8 mouse cellular contexts compared by ENCODE assay signal in genomic region chr2:102549611-102550266, GRCm38 (mm10). TPM values are rescaled to one million over a fixed set of nuclear protein-coding genes. Genes with fewer than 3 reads are reported as not detected.
DNase-seq lines count a peak whose midpoint lies in the region; ATAC-seq and TF ChIP-seq lines count a peak whose summit lies in the region.

Gene Pamr1 (plus strand): TSS chr2:102550012.

- DNase-seq in Patski (ENCODE audit: low read depth, low spot score): no peak
- peak; percentile 9 for DNase-seq in cerebellum, adult 8-10 months
- DNase-seq in forebrain, postnatal 0 days: peak; percentile 34
- DNase-seq in limb, embryonic 14.5 days (ENCODE audit: low spot score): peak; percentile 70
- peak; percentile 21 for DNase-seq in midbrain, postnatal 0 days (ENCODE audit: low spot score)
- DNase-seq in thymus, postnatal 36 days: no peak
- DNase-seq in frontal cortex, postnatal 10 days (ENCODE audit: low spot score in 2 of 2): no peak

- H3K9me3 ChIP-seq in forebrain, postnatal 0 days (ENCODE audit: low read length): no peaks in the 10 kb centered on the region
- no peaks in the 10 kb centered on the region for H3K9me3 ChIP-seq in hindbrain, embryonic 16.5 days (ENCODE audit: control insufficient read depth, low read length)
- H3K9me3 ChIP-seq in limb, embryonic 14.5 days (ENCODE audit: control insufficient read depth, low read length): no peaks in the 10 kb centered on the region
- H3K9me3 ChIP-seq in midbrain, postnatal 0 days (ENCODE audit: low read length): no peaks in the 10 kb centered on the region

- H3K36me3 ChIP-seq in forebrain, postnatal 0 days (ENCODE audit: insufficient read depth): no peaks in the 10 kb centered on the region
- H3K36me3 ChIP-seq in hindbrain, embryonic 16.5 days (ENCODE audit: control insufficient read depth, insufficient read depth, low read length): no peaks in the 10 kb centered on the region
- no peaks in the 10 kb centered on the region for H3K36me3 ChIP-seq in limb, embryonic 14.5 days (ENCODE audit: control insufficient read depth, insufficient read depth, low read length)
- H3K36me3 ChIP-seq in midbrain, postnatal 0 days (ENCODE audit: insufficient read depth, low read length): no peaks in the 10 kb centered on the region

- 3% methylated on average over 26 of the region's 26 CpGs for WGBS in forebrain, postnatal 0 days
- WGBS in hindbrain, embryonic 16.5 days: 3% methylated on average over 26 of the region's 26 CpGs
- WGBS in limb, embryonic 14.5 days: 2% methylated on average over 26 of the region's 26 CpGs
- 2% methylated on average over 26 of the region's 26 CpGs for WGBS in midbrain, postnatal 0 days

- H3K4me2 ChIP-seq in forebrain, postnatal 0 days (ENCODE audit: low read depth): peak within 1 kb of the TSS; percentile 60
- H3K4me2 ChIP-seq in hindbrain, embryonic 16.5 days (ENCODE audit: low read length): peak within 1 kb of the TSS; percentile 74
- H3K4me2 ChIP-seq in limb, embryonic 14.5 days (replicated peaks; ENCODE audit: low read depth, low read length, severe bottlenecking): peak within 1 kb of the TSS; percentile 55
- peak within 1 kb of the TSS; percentile 77 for H3K4me2 ChIP-seq in midbrain, postnatal 0 days (ENCODE audit: low read depth, low read length, poor library complexity, severe bottlenecking)

- no peaks in the 10 kb centered on the region for H3K4me1 ChIP-seq in forebrain, postnatal 0 days (ENCODE audit: insufficient read depth)
- H3K4me1 ChIP-seq in hindbrain, embryonic 16.5 days (ENCODE audit: control insufficient read depth, insufficient read depth, low read depth, low read length): peaks cover 5% of the 10 kb centered on the region; the same call in 1 of the 2 replicates
- peaks cover 30% of the 10 kb centered on the region for H3K4me1 ChIP-seq in limb, embryonic 14.5 days (ENCODE audit: control insufficient read depth, insufficient read depth, low read length)
- no peaks in the 10 kb centered on the region; the same call in 1 of the 2 replicates for H3K4me1 ChIP-seq in midbrain, postnatal 0 days (ENCODE audit: insufficient read depth, low read length)

- TF ChIP-seq POLR2A in limb, embryonic 14.5 days (IDR thresholded peaks at IDR 0.05; ENCODE audit: borderline replicate concordance, extremely low read depth, insufficient read depth, insufficient read length): no peak

- H3K4me3 ChIP-seq in forebrain, postnatal 0 days (ENCODE audit: low read depth, low read length): peak within 1 kb of the TSS; percentile 33
- H3K4me3 ChIP-seq in hindbrain, embryonic 16.5 days (ENCODE audit: low read length): peak within 1 kb of the TSS; percentile 43
- H3K4me3 ChIP-seq in limb, embryonic 14.5 days (replicated peaks; ENCODE audit: low read length): peak within 1 kb of the TSS; percentile 40
- peak within 1 kb of the TSS; percentile 43 for H3K4me3 ChIP-seq in midbrain, postnatal 0 days (ENCODE audit: low read depth, low read length)

- no peak within 1 kb of the TSS for H3K27ac ChIP-seq in forebrain, postnatal 0 days (ENCODE audit: low read depth, low read length)
- no peak within 1 kb of the TSS for H3K27ac ChIP-seq in hindbrain, embryonic 16.5 days (ENCODE audit: low read depth, low read length)
- no peak within 1 kb of the TSS for H3K27ac ChIP-seq in limb, embryonic 14.5 days (replicated peaks; ENCODE audit: low read depth, low read length)
- no peak within 1 kb of the TSS for H3K27ac ChIP-seq in midbrain, postnatal 0 days (ENCODE audit: low read depth, low read length)

- CTCF ChIA-PET in Patski (lab: Charles Lee): interaction anchor here (1.5 to 2.1 kb wide), 2 partner anchors 12 to 27 kb away, joined by 3 to 9 read pairs; no protein-coding TSS in a partner anchor

- no peak for ATAC-seq in Patski
- ATAC-seq in forebrain, postnatal 0 days: peak; percentile 67
- ATAC-seq in hindbrain, embryonic 16.5 days: peak; percentile 78
- peak; percentile 84 for ATAC-seq in limb, embryonic 14.5 days (ENCODE audit: low FRiP score, low read depth)
- ATAC-seq in midbrain, postnatal 0 days (ENCODE audit: low FRiP score): 0 out of 2 replicates have a peak, but pooled peaks have one; percentile 56

- 0 out of 2 replicates have a peak within 1 kb of the TSS, but pooled peaks have one; percentile 29 for H3K9ac ChIP-seq in forebrain, postnatal 0 days
- peak within 1 kb of the TSS; percentile 63 for H3K9ac ChIP-seq in hindbrain, embryonic 16.5 days (ENCODE audit: low read depth, low read length)
- peak within 1 kb of the TSS; percentile 45 for H3K9ac ChIP-seq in limb, embryonic 14.5 days (ENCODE audit: low read depth, low read length, severe bottlenecking)
- H3K9ac ChIP-seq in midbrain, postnatal 0 days (replicated peaks; ENCODE audit: low read length, poor library complexity, severe bottlenecking): peak within 1 kb of the TSS; percentile 62

- POLR2A ChIA-PET in Patski (lab: Charles Lee): no interaction called here

- H3K27me3 ChIP-seq in Patski: no peaks in the 10 kb centered on the region
- no peaks in the 10 kb centered on the region; the same call in 1 of the 2 replicates for H3K27me3 ChIP-seq in forebrain, postnatal 0 days (ENCODE audit: insufficient read depth, low read length)
- H3K27me3 ChIP-seq in hindbrain, embryonic 16.5 days (replicated peaks; ENCODE audit: control insufficient read depth, insufficient read depth, low read length): no peaks in the 10 kb centered on the region
- H3K27me3 ChIP-seq in limb, embryonic 14.5 days (ENCODE audit: control insufficient read depth, insufficient read depth, low read length): no peaks in the 10 kb centered on the region; the same call in 1 of the 2 replicates
- H3K27me3 ChIP-seq in midbrain, postnatal 0 days (ENCODE audit: insufficient read depth, low read length): no peaks in the 10 kb centered on the region

- no peak for TF ChIP-seq CTCF in Patski (IDR thresholded peaks at IDR 0.05)
- TF ChIP-seq CTCF in forebrain, postnatal 0 days (IDR thresholded peaks at IDR 0.05; ENCODE audit: low read depth): no peak
- no peak for TF ChIP-seq CTCF in midbrain, postnatal 0 days (IDR thresholded peaks at IDR 0.05)

- in situ Hi-C loops in Patski (cut with MboI; ENCODE audit: low pct_unique_long_range_greater_than_20kb): loop anchor here (5.0 kb wide), 1 partner anchor 97 kb away; the partner anchor contains the start of gene Fjx1

RNA-seq across cellular contexts. Expression of gene Pamr1, which starts in this region (rescaled TPM):
- 19.0 TPM for polyA plus RNA-seq in Patski (2021)
- total RNA-seq in forebrain, postnatal 0 days (2014; rRNA removed): 4.2 and 6.5 TPM in 2 replicates
- 4.3 and 4.4 TPM in 2 replicates for polyA plus RNA-seq in forebrain, postnatal 0 days (2015; fragmentation: Nextera tagmentation; extraction: Ambion mirVana)
- 12.4 and 13.1 TPM in 2 replicates for polyA plus RNA-seq in hindbrain, embryonic 16.5 days (2015; fragmentation: Nextera tagmentation; extraction: Ambion mirVana)
- 70.8 and 73.4 TPM in 2 replicates for polyA plus RNA-seq in limb, embryonic 14.5 days (2012; rRNA removed)
- polyA plus RNA-seq in limb, embryonic 14.5 days (2014; fragmentation: Nextera tagmentation; extraction: Ambion mirVana): 58.9 and 63.6 TPM in 2 replicates
- 4.8 and 9.6 TPM in 2 replicates for total RNA-seq in midbrain, postnatal 0 days (2014; rRNA removed)
- 10.3 and 11.6 TPM in 2 replicates for polyA plus RNA-seq in midbrain, postnatal 0 days (2015; fragmentation: Nextera tagmentation; extraction: Ambion mirVana)

Comparison
In these comparisons a context has a peak if more than half of its experiments do, and no peak if none do; other contexts are left out.
1. DNase-seq: peak in cerebellum, adult 8-10 months (single experiment), forebrain, postnatal 0 days (single experiment), limb, embryonic 14.5 days (single experiment) and midbrain, postnatal 0 days (single experiment); none in Patski (single experiment), thymus, postnatal 36 days (0 of 2) and frontal cortex, postnatal 10 days (0 of 2).
2. Peak in every context shown above with its lines, with median percentiles within 50 percentile points of each other: H3K4me2 ChIP-seq, H3K4me3 ChIP-seq and H3K9ac ChIP-seq.